Mouse (Mus musculus) lung, postnatal 0 days (tissue): Measurements from ENCODE around the gene Kcnj3. TPM values are rescaled to one million over a fixed set of nuclear protein-coding genes. Genes with fewer than 3 reads are reported as not detected.

ENCODE experiments used
- ATAC-seq: fragments of 200-750 bp; cut with Nextera tagmentation; 2 replicates; pipeline ENCODE4 v1.8.0; 2017; ENCODE audit warnings: moderate library complexity
- DNase-seq: peaks from one replicate; pipeline ENCODE4 v3.0.0-alpha.2; 2016; ENCODE audit warnings: low spot score
- H3K27ac ChIP-seq: fragments of 300-500 bp; sonication (generic); 2 replicates; pipeline ENCODE4 v1.5.1; 2014; ENCODE audit warnings: antibody characterized with exemption, mild to moderate bottlenecking, low read length, mixed read lengths
- H3K27me3 ChIP-seq: fragments of 300-500 bp; sonication (generic); replicated peaks from 2 replicates; pipeline ENCODE4 v1.6.1; 2014; ENCODE audit warnings: low read length, mixed read lengths; ENCODE audit not compliant: insufficient read depth
- H3K36me3 ChIP-seq: fragments of 300-500 bp; sonication (generic); 2 replicates; pipeline ENCODE4 v1.6.1; 2014; ENCODE audit warnings: low read length, mixed read lengths; ENCODE audit not compliant: insufficient read depth
- H3K4me1 ChIP-seq: fragments of 300-500 bp; sonication (generic); 2 replicates; pipeline ENCODE4 v1.6.1; 2014; ENCODE audit warnings: antibody characterized with exemption, low read depth, low read length, mixed read lengths; ENCODE audit not compliant: insufficient read depth
- H3K4me2 ChIP-seq: fragments of 300-500 bp; sonication (generic); replicated peaks from 2 replicates; pipeline ENCODE4 v1.6.1; 2014; ENCODE audit warnings: low read depth, mild to moderate bottlenecking, low read length, moderate library complexity, mixed read lengths
- H3K4me3 ChIP-seq: fragments of 300-500 bp; sonication (generic); 2 replicates; pipeline ENCODE4 v1.5.1; 2014; ENCODE audit warnings: low read depth, low read length
- H3K9ac ChIP-seq: fragments of 300-500 bp; sonication (generic); replicated peaks from 2 replicates; pipeline ENCODE4 v1.6.1; 2014; ENCODE audit warnings: low read depth, mild to moderate bottlenecking
- H3K9me3 ChIP-seq: fragments of 300-500 bp; sonication (generic); 2 replicates; pipeline ENCODE4 v1.6.1; 2016; ENCODE audit warnings: low read length, mixed read lengths
- CTCF ChIP-seq: IDR thresholded peaks from 2 replicates; pipeline ENCODE4 v1.5.1; 2016; ENCODE audit warnings: antibody characterized with exemption, mild to moderate bottlenecking
- EP300 ChIP-seq: IDR thresholded peaks from 2 replicates; pipeline ENCODE4 v1.6.1; 2016; ENCODE audit warnings: antibody characterized with exemption, mild to moderate bottlenecking, control low read depth
- WGBS: fragments of 180-500 bp; shearing (Covaris S2); extraction: QIAGEN DNeasy Blood & Tissue Kit; methylation state at CpG from one replicate; pipeline ENCODE4 v1.1.7; 2014; 5-methylcytosine and 5-hydroxymethylcytosine counted together
- polyA plus RNA-seq: library from polyadenylated mRNA; unstranded; fragments of >200 nt; fragmentation: Nextera tagmentation; extraction: Ambion mirVana; gene quantifications from 2 replicates; pipeline ENCODE4 v1.2.1, GENCODE M21; 2015

Gene Kcnj3
- polyA plus RNA-seq, 1 experiment from 2014 or later = 0.11 TPM

GRCm38 (mm10) chr2:55503390-55504176 is 67.8 kb downstream of the Kcnj3 start:
- no peaks in the 10 kb centered on the region for H3K9me3 ChIP-seq
- no peak overlapping the region for H3K4me2 ChIP-seq
- H3K27me3 ChIP-seq = no peaks in the 10 kb centered on the region
- H3K4me3 ChIP-seq = no peak overlapping the region
- no peaks in the 10 kb centered on the region for H3K4me1 ChIP-seq
- 50% methylated on average over 9 of the region's 9 CpGs for WGBS
- no peak for ATAC-seq
- no peaks in the 10 kb centered on the region for H3K36me3 ChIP-seq
- H3K9ac ChIP-seq = no peak overlapping the region
- TF ChIP-seq EP300 (no peak), CTCF (no peak)
- no peak for DNase-seq
- no peak overlapping the region for H3K27ac ChIP-seq

- WGBS = 72% methylated on average over 1 of the region's 1 CpGs
- TF ChIP-seq CTCF (no peak), EP300 (no peak)
Observed at GRCm38 (mm10) chr2:55505712-55506111, 69.9 kb downstream of the Kcnj3 start.

GRCm38 (mm10) chr2:55517297-55517696 is 81.5 kb downstream of the Kcnj3 start:
- TF ChIP-seq EP300 (no peak), CTCF (no peak)
- Histone ChIP-seq H3K4me3 (no peak overlapping the region), H3K27me3 (no peaks in the 10 kb centered on the region), H3K4me2 (no peak overlapping the region), H3K36me3 (no peaks in the 10 kb centered on the region), H3K9me3 (no peaks in the 10 kb centered on the region), H3K27ac (no peak overlapping the region), H3K9ac (no peak overlapping the region), H3K4me1 (no peaks in the 10 kb centered on the region)
- DNase-seq (no peak), ATAC-seq (no peak)

More at GRCm38 (mm10) chr2:55505712-55506111, 69.9 kb downstream of the Kcnj3 start:
- no peaks in the 10 kb centered on the region for H3K27me3 ChIP-seq
- H3K4me2 ChIP-seq = no peak overlapping the region
- H3K36me3 ChIP-seq = no peaks in the 10 kb centered on the region
- no peaks in the 10 kb centered on the region for H3K4me1 ChIP-seq
- no peaks in the 10 kb centered on the region for H3K9me3 ChIP-seq
- DNase-seq (no peak), ATAC-seq (no peak)
- no peak overlapping the region for H3K27ac ChIP-seq
- no peak overlapping the region for H3K9ac ChIP-seq
- no peak overlapping the region for H3K4me3 ChIP-seq

GRCm38 (mm10) chr2:55532738-55533491 is 97.1 kb downstream of the Kcnj3 start:
- no peak for ATAC-seq
- WGBS = 73% methylated on average over 8 of the region's 8 CpGs
- H3K27ac ChIP-seq = no peak overlapping the region
- H3K4me1 ChIP-seq = no peaks in the 10 kb centered on the region
- no peaks in the 10 kb centered on the region for H3K27me3 ChIP-seq
- H3K4me2 ChIP-seq = no peak overlapping the region
- no peak overlapping the region for H3K4me3 ChIP-seq
- no peaks in the 10 kb centered on the region for H3K9me3 ChIP-seq
- TF ChIP-seq CTCF (no peak), EP300 (no peak)
- DNase-seq = no peak
- H3K36me3 ChIP-seq = no peaks in the 10 kb centered on the region
- no peak overlapping the region for H3K9ac ChIP-seq

- TF ChIP-seq CTCF (no peak), EP300 (no peak)
Observed at GRCm38 (mm10) chr2:55534946-55535345, 99.2 kb downstream of the Kcnj3 start.

GRCm38 (mm10) chr2:55535482-55535881 is 99.7 kb downstream of the Kcnj3 start:
- no peaks in the 10 kb centered on the region for H3K36me3 ChIP-seq
- ATAC-seq = no peak
- TF ChIP-seq CTCF (no peak), EP300 (no peak)
- 63% methylated on average over 1 of the region's 1 CpGs for WGBS
- H3K27me3 ChIP-seq = no peaks in the 10 kb centered on the region
- H3K4me2 ChIP-seq = no peak overlapping the region
- H3K4me3 ChIP-seq = no peak overlapping the region
- no peak for DNase-seq
- no peak overlapping the region for H3K9ac ChIP-seq
- no peaks in the 10 kb centered on the region for H3K9me3 ChIP-seq
- H3K27ac ChIP-seq = no peak overlapping the region
- H3K4me1 ChIP-seq = no peaks in the 10 kb centered on the region

More at GRCm38 (mm10) chr2:55534946-55535345, 99.2 kb downstream of the Kcnj3 start:
- ATAC-seq = no peak
- Histone ChIP-seq H3K27me3 (no peaks in the 10 kb centered on the region), H3K4me2 (no peak overlapping the region), H3K9me3 (no peaks in the 10 kb centered on the region), H3K27ac (no peak overlapping the region), H3K4me1 (no peaks in the 10 kb centered on the region), H3K36me3 (no peaks in the 10 kb centered on the region), H3K4me3 (no peak overlapping the region), H3K9ac (no peak overlapping the region)
- DNase-seq = no peak
- 78% methylated on average over 2 of the region's 2 CpGs for WGBS
